Mouse (Mus musculus): ENCODE results near the gene Actr2. TPM values are rescaled to one million over a fixed set of nuclear protein-coding genes. Genes with fewer than 3 reads are reported as not detected.

Gene Actr2
- polyA plus RNA-seq, 1 experiment from 2014 or later: 74.3 TPM

DNA sequence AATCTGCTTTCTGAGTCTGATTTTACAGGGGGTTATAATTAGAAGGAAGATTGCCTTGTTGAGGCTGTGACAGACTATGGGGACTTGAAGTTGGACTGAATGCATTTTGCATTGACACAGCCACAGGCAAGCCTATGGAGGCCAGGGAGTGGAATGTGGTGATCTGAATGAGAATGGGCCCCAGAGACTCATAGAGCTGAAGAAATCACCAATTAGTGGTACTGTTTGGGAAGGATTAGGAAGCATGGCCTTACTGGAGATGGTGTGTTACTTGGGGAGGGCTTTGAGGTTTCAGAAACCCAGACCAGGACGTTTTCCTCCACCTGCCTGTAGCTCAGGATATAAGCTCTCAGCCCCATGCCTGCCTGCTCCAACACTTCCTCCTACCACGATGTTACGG, 53.0 kb downstream of the Actr2 start:
- DNase-seq (ENCODE audit: low spot score): no peak
- no peaks in the 10 kb centered on the region for H3K9me3 ChIP-seq (replicated peaks; ENCODE audit: control insufficient read depth, low read length)
- no peaks in the 10 kb centered on the region for H3K27me3 ChIP-seq (ENCODE audit: control insufficient read depth, insufficient read depth, low read length)
- H3K4me2 ChIP-seq (ENCODE audit: low read depth, low read length): no peak overlapping the region
- WGBS: 91% methylated on average over 3 of the region's 3 CpGs
- ATAC-seq (replicated peaks; ENCODE audit: insufficient number of reproducible peaks, low FRiP score, low TSS enrichment, low read depth): no peak
- H3K36me3 ChIP-seq (replicated peaks; ENCODE audit: control insufficient read depth, insufficient read depth, low read depth, low read length): peaks cover 2% of the 10 kb centered on the region; the same call in 1 of the 2 replicates
- H3K4me3 ChIP-seq (ENCODE audit: low read depth, low read length): no peak overlapping the region
- H3K9ac ChIP-seq (replicated peaks; ENCODE audit: low read length): no peak overlapping the region
- H3K4me1 ChIP-seq (ENCODE audit: control insufficient read depth, insufficient read depth, low read length): no peaks in the 10 kb centered on the region
- H3K27ac ChIP-seq (replicated peaks; ENCODE audit: low read depth, low read length): no peak overlapping the region

DNA sequence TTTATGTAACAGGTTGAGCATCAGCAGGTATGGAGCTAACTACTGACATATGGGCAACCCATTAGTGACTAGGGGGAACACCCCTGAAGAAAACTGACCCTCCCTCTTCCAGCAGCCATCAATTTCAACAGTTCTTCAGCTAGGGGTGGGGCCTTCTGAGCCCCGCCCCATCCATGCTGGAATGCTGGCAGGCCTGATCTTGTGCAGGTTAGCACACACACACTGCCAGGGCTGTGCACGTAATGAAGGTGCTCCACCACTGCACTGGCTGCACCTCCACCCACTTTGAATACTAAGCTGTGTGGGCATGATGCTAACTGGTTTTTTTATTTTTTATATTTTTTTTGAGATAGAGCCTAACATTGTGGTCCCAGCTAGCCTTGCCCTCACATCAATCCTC, 55.3 kb downstream of the Actr2 start:
- peaks cover 2% of the 10 kb centered on the region; the same call in 1 of the 2 replicates for H3K36me3 ChIP-seq (replicated peaks; ENCODE audit: control insufficient read depth, insufficient read depth, low read depth, low read length)
- no peak overlapping the region for H3K4me3 ChIP-seq (ENCODE audit: low read depth, low read length)

DNA sequence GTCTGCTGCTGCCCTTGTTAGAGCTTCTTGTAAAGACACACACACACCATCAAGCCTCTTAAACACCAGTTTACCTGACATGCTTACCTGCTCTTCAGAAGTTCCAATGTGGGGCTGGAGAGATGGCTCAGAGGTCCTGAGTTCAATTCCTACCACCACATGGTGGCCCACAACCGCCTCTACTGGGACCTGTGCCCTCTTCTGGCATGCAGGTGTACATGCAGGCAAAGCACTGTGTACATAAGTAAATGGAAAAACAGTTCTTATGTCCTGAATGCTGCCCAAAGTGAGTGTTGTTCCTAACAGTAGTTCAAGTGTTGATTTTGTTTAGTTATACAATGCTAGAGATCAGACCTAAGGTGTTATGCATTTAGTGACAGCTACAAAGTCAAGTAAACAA, 56.5 kb downstream of the Actr2 start:
- DNase-seq (ENCODE audit: low spot score): no peak
- Histone ChIP-seq H3K4me2 (ENCODE audit: low read depth, low read length) (no peak overlapping the region), H3K9me3 (replicated peaks; ENCODE audit: control insufficient read depth, low read length) (no peaks in the 10 kb centered on the region), H3K27ac (replicated peaks; ENCODE audit: low read depth, low read length) (no peak overlapping the region), H3K4me3 (ENCODE audit: low read depth, low read length) (no peak overlapping the region), H3K4me1 (ENCODE audit: control insufficient read depth, insufficient read depth, low read length) (no peaks in the 10 kb centered on the region), H3K9ac (replicated peaks; ENCODE audit: low read length) (no peak overlapping the region), H3K27me3 (ENCODE audit: control insufficient read depth, insufficient read depth, low read length) (no peaks in the 10 kb centered on the region), H3K36me3 (replicated peaks; ENCODE audit: control insufficient read depth, insufficient read depth, low read depth, low read length) (peaks cover 2% of the 10 kb centered on the region; the same call in 1 of the 2 replicates)
- 89% methylated on average over 1 of the region's 1 CpGs for WGBS
- no peak for ATAC-seq (replicated peaks; ENCODE audit: insufficient number of reproducible peaks, low FRiP score, low TSS enrichment, low read depth)

More for the DNA sequence above, 55.3 kb downstream of the Actr2 start:
- no peak for DNase-seq (ENCODE audit: low spot score)
- no peak for ATAC-seq (replicated peaks; ENCODE audit: insufficient number of reproducible peaks, low FRiP score, low TSS enrichment, low read depth)
- Histone ChIP-seq H3K4me2 (ENCODE audit: low read depth, low read length) (no peak overlapping the region), H3K4me1 (ENCODE audit: control insufficient read depth, insufficient read depth, low read length) (no peaks in the 10 kb centered on the region), H3K27ac (replicated peaks; ENCODE audit: low read depth, low read length) (no peak overlapping the region), H3K9ac (replicated peaks; ENCODE audit: low read length) (no peak overlapping the region), H3K27me3 (ENCODE audit: control insufficient read depth, insufficient read depth, low read length) (no peaks in the 10 kb centered on the region), H3K9me3 (replicated peaks; ENCODE audit: control insufficient read depth, low read length) (no peaks in the 10 kb centered on the region)
- 85% methylated on average over 2 of the region's 2 CpGs for whole genome bisulfite sequencing

DNA sequence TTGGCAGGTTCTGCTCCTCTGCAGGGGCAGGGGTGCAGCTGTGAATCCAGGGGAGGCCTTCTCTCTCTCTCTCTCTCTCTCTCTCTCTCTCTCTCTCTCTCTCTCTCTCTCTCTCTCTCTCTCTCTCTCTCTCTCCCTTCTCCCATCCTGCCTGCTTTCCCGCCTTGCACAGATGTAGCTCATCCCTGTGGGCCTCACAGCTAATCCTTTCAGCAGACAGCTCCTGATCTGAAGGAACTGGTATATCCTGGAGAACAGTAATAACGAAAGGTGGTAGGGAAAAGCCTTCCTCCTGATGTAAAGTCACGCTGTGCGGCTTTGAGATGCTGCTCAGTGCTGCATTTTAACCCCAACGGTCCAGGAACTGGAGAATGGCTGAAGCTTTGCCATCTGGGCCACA, 58.1 kb downstream of the Actr2 start:
- H3K36me3 ChIP-seq (replicated peaks; ENCODE audit: control insufficient read depth, insufficient read depth, low read depth, low read length): peaks cover 2% of the 10 kb centered on the region; the same call in 1 of the 2 replicates
- H3K27ac ChIP-seq (replicated peaks; ENCODE audit: low read depth, low read length): no peak overlapping the region
- DNase-seq (ENCODE audit: low spot score) (peak; percentile 26), ATAC-seq (replicated peaks; ENCODE audit: insufficient number of reproducible peaks, low FRiP score, low TSS enrichment, low read depth) (no peak)
- no peaks in the 10 kb centered on the region for H3K4me1 ChIP-seq (ENCODE audit: control insufficient read depth, insufficient read depth, low read length)
- WGBS: 31% methylated on average over 5 of the region's 5 CpGs
- H3K9ac ChIP-seq (replicated peaks; ENCODE audit: low read length): no peak overlapping the region
- H3K27me3 ChIP-seq (ENCODE audit: control insufficient read depth, insufficient read depth, low read length): no peaks in the 10 kb centered on the region
- H3K9me3 ChIP-seq (replicated peaks; ENCODE audit: control insufficient read depth, low read length): no peaks in the 10 kb centered on the region
- H3K4me3 ChIP-seq (ENCODE audit: low read depth, low read length): no peak overlapping the region
- no peak overlapping the region for H3K4me2 ChIP-seq (ENCODE audit: low read depth, low read length)

DNA sequence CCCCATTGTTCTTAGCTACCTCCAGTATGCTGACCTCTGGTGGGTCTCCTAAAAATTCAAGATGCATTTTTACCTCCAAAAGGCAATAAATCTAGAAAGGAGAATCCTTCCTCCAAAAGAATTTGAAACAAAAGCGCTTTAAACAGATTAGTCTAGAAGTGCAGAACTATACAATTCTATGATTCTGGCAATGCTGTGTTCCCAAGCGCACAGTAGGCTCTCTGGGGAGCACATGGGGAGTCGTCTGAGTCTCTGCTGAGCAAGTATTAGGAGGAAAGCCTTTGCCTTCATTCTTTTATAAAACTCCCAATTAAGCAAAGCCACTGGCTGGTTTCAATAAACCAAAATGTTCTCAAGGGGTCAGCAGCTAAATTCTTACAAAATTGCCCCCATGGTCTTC, 58.8 kb downstream of the Actr2 start:
- WGBS: 67% methylated on average over 3 of the region's 3 CpGs
- DNase-seq (ENCODE audit: low spot score) (no peak), ATAC-seq (replicated peaks; ENCODE audit: insufficient number of reproducible peaks, low FRiP score, low TSS enrichment, low read depth) (no peak)
- Histone ChIP-seq H3K4me2 (ENCODE audit: low read depth, low read length) (no peak overlapping the region), H3K27ac (replicated peaks; ENCODE audit: low read depth, low read length) (no peak overlapping the region), H3K4me1 (ENCODE audit: control insufficient read depth, insufficient read depth, low read length) (no peaks in the 10 kb centered on the region), H3K9ac (replicated peaks; ENCODE audit: low read length) (no peak overlapping the region), H3K36me3 (replicated peaks; ENCODE audit: control insufficient read depth, insufficient read depth, low read depth, low read length) (peaks cover 2% of the 10 kb centered on the region; the same call in 1 of the 2 replicates), H3K27me3 (ENCODE audit: control insufficient read depth, insufficient read depth, low read length) (no peaks in the 10 kb centered on the region), H3K9me3 (replicated peaks; ENCODE audit: control insufficient read depth, low read length) (no peaks in the 10 kb centered on the region), H3K4me3 (ENCODE audit: low read depth, low read length) (no peak overlapping the region)

DNA sequence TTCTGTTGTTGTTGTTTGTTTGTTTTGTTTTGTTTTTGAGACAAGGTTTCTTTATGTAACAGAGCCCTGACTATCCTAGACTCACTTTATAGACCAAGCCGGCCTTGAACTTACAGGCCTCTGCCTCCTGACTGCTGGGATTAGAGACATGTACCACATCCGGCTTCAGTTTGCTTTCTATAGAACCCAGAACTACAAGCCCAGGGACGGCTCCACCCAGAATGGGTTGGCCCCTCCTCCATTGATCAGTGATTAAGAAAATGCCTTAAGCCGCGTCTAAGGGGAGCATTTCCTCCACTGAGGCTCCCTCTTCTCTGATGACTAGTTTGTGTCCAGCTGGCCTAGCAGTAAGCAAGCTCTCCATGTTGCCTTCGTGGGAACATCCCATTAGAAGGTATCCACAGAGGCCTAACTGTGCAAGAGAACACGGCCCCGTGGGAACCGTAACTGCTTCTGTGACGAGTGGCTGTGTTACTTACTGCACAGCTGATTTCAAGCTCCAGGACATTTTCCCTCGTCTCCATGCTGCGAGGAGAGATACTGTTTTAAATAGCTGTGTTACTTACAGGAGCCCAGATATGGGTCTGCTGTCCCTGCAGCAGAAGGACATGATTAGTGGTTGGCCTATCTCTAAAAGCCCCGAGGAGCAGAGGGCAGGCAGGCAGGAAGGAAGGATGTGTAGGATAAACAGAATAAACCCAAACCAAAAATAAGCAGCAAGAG, 59.7 kb downstream of the Actr2 start:
- ATAC-seq (replicated peaks; ENCODE audit: insufficient number of reproducible peaks, low FRiP score, low TSS enrichment, low read depth): no peak
- WGBS: 47% methylated on average over 13 of the region's 13 CpGs
- no peak overlapping the region for H3K4me2 ChIP-seq (ENCODE audit: low read depth, low read length)
- no peak for DNase-seq (ENCODE audit: low spot score)
- no peaks in the 10 kb centered on the region for H3K27me3 ChIP-seq (ENCODE audit: control insufficient read depth, insufficient read depth, low read length)
- no peak overlapping the region for H3K4me3 ChIP-seq (ENCODE audit: low read depth, low read length)
- H3K27ac ChIP-seq (replicated peaks; ENCODE audit: low read depth, low read length): no peak overlapping the region
- no peaks in the 10 kb centered on the region for H3K4me1 ChIP-seq (ENCODE audit: control insufficient read depth, insufficient read depth, low read length)
- H3K9ac ChIP-seq (replicated peaks; ENCODE audit: low read length): no peak overlapping the region
- no peaks in the 10 kb centered on the region for H3K9me3 ChIP-seq (replicated peaks; ENCODE audit: control insufficient read depth, low read length)
- peaks cover 2% of the 10 kb centered on the region; the same call in 1 of the 2 replicates for H3K36me3 ChIP-seq (replicated peaks; ENCODE audit: control insufficient read depth, insufficient read depth, low read depth, low read length)

DNA sequence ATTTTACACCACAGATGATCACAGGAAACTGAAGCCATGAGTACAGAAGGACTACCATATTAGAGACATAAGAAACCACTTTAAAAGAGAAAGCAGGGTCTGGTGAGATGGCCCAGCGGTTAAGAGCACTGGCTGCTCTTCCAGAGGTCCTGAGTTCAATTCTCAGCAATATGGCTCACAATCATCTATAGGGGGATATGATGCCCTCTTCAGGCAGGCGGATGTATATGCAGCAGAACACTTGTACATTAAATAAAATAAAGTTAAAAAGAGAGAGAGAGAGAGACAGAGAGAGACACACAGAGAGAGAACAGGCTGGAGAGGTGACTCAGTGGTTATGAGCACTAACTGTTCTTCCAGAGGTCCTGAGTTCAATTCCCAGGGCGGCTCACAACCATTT, 67.1 kb downstream of the Actr2 start:
- DNase-seq (ENCODE audit: low spot score): no peak
- no peak overlapping the region for H3K4me2 ChIP-seq (ENCODE audit: low read depth, low read length)
- no peaks in the 10 kb centered on the region for H3K27me3 ChIP-seq (ENCODE audit: control insufficient read depth, insufficient read depth, low read length)
- no peak overlapping the region for H3K4me3 ChIP-seq (ENCODE audit: low read depth, low read length)
- 67% methylated on average over 3 of the region's 3 CpGs for WGBS
- no peaks in the 10 kb centered on the region for H3K36me3 ChIP-seq (replicated peaks; ENCODE audit: control insufficient read depth, insufficient read depth, low read depth, low read length)
- H3K4me1 ChIP-seq (ENCODE audit: control insufficient read depth, insufficient read depth, low read length): no peaks in the 10 kb centered on the region
- no peaks in the 10 kb centered on the region for H3K9me3 ChIP-seq (replicated peaks; ENCODE audit: control insufficient read depth, low read length)
- H3K27ac ChIP-seq (replicated peaks; ENCODE audit: low read depth, low read length): no peak overlapping the region
- no peak for ATAC-seq (replicated peaks; ENCODE audit: insufficient number of reproducible peaks, low FRiP score, low TSS enrichment, low read depth)
- no peak overlapping the region for H3K9ac ChIP-seq (replicated peaks; ENCODE audit: low read length)

DNA sequence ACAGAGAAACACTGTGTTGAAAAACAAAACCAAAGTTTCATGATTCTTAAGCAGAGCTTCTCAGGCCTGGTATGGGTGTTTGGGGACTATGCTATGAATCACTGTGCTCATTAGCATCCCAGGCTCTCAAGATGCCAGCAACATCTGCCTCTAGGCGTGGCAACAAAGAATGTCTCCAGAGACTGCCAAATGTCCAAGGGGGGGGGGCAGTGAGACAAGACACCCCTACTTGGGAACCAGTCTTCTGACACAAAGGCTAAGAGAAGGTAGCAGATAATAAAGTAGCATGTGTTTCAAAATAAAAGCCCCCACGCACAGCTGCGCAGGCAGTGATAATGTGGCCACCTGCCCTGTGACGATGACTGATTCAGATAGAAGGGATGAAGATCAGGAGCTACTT, 69.5 kb downstream of the Actr2 start:
- Histone ChIP-seq H3K4me2 (ENCODE audit: low read depth, low read length) (no peak overlapping the region), H3K4me1 (ENCODE audit: control insufficient read depth, insufficient read depth, low read length) (no peaks in the 10 kb centered on the region), H3K9ac (replicated peaks; ENCODE audit: low read length) (no peak overlapping the region), H3K4me3 (ENCODE audit: low read depth, low read length) (no peak overlapping the region), H3K27ac (replicated peaks; ENCODE audit: low read depth, low read length) (no peak overlapping the region), H3K9me3 (replicated peaks; ENCODE audit: control insufficient read depth, low read length) (no peaks in the 10 kb centered on the region), H3K27me3 (ENCODE audit: control insufficient read depth, insufficient read depth, low read length) (no peaks in the 10 kb centered on the region), H3K36me3 (replicated peaks; ENCODE audit: control insufficient read depth, insufficient read depth, low read depth, low read length) (no peaks in the 10 kb centered on the region)
- 85% methylated on average over 4 of the region's 4 CpGs for WGBS
- DNase-seq (ENCODE audit: low spot score) (no peak), ATAC-seq (replicated peaks; ENCODE audit: insufficient number of reproducible peaks, low FRiP score, low TSS enrichment, low read depth) (no peak)

Measured in embryonic facial prominence, embryonic 11.5 days (tissue).